Mouse (Mus musculus) bone marrow macrophage, adult 2 months (primary cell): ENCODE measurements around the gene Srgap3.

Experiments
- CTCF ChIP-seq: IDR thresholded peaks from 2 replicates; pipeline ENCODE4 v1.5.1; 2012; ENCODE audit warnings: low read depth, mild to moderate bottlenecking, low read length, moderate library complexity
- POLR2A ChIP-seq: IDR thresholded peaks from 2 replicates; pipeline ENCODE4 v1.6.1; 2012; ENCODE audit warnings: mild to moderate bottlenecking, low read depth, low read length, borderline replicate concordance

DNA sequence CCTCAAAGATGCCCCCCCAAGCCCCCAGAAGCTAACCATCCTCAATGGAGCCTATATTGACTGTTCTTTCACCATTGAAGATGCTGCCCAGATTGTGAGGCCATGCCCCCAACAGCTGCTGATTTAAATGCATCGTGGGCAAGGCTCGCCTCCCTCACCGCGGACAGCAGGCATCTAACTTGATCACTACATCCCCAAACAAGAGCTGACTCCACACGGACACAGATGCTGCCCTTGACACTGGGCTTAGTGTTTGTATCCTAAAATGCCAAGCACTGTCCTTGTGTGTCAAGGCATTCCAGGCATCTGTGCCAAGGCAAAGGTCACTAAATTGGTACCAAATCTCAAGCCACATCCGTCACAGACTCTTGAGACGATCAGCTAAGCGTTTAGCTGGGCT lies 29.3 kb downstream of the Srgap3 start:
- no peak for TF ChIP-seq CTCF
- no peak for TF ChIP-seq POLR2A
